ENCODE assay signal across 9 mouse cellular contexts in genomic region chr5:113220383-113221146, GRCm38 (mm10). TPM values are rescaled to one million over a fixed set of nuclear protein-coding genes. Genes with fewer than 3 reads are reported as not detected.
A peak's percentile ranks its signal among the peaks of the same experiment; 100 is the strongest.
DNase-seq lines count a peak whose midpoint lies in the region; ATAC-seq and TF ChIP-seq lines count a peak whose summit lies in the region.
"Had no signal": no experiment of that assay in that cellular context is flagged by ENCODE, and none has a peak within 500 bp of the region (broad histone marks: within the 10 kb centered on the region; RNA-seq: fewer than 3 reads in every experiment).

No protein-coding gene starts in this region.

- WGBS in forebrain, postnatal 0 days = 1% methylated on average over 63 of the region's 64 CpGs
- 2% methylated on average over 57 of the region's 64 CpGs for WGBS in kidney, embryonic 15.5 days

- peaks cover 88% of the 10 kb centered on the region for H3K9me3 ChIP-seq in G1E (replicated peaks)
- H3K9me3 ChIP-seq in forebrain, postnatal 0 days (ENCODE audit: low read length) = no peaks in the 10 kb centered on the region
- H3K9me3 ChIP-seq in kidney, embryonic 15.5 days (replicated peaks) = no peaks in the 10 kb centered on the region

- H3K36me3 ChIP-seq in G1E (replicated peaks) = no peaks in the 10 kb centered on the region
- no peaks in the 10 kb centered on the region for H3K36me3 ChIP-seq in forebrain, postnatal 0 days (ENCODE audit: insufficient read depth)
- no peaks in the 10 kb centered on the region for H3K36me3 ChIP-seq in kidney, embryonic 15.5 days

- no peaks in the 10 kb centered on the region for H3K4me1 ChIP-seq in G1E (ENCODE audit: insufficient read depth, low read depth, low read length)
- H3K4me1 ChIP-seq in forebrain, postnatal 0 days (ENCODE audit: insufficient read depth) = 0 out of 2 replicates have a peak, but pooled peaks cover 4% of the 10 kb centered on the region
- H3K4me1 ChIP-seq in kidney, embryonic 15.5 days = peaks cover 64% of the 10 kb centered on the region

- no peaks in the 10 kb centered on the region; the same call in 1 of the 2 replicates for H3K27me3 ChIP-seq in G1E (ENCODE audit: insufficient read depth, low read length)
- no peaks in the 10 kb centered on the region for H3K27me3 ChIP-seq in forebrain, postnatal 0 days (ENCODE audit: insufficient read depth, low read length)
- no peaks in the 10 kb centered on the region for H3K27me3 ChIP-seq in kidney, embryonic 15.5 days

- H3K27ac ChIP-seq in forebrain, postnatal 0 days (ENCODE audit: low read depth, low read length) = no peak overlapping the region
- H3K27ac ChIP-seq in kidney, embryonic 15.5 days = peak overlapping the region; percentile 84

- DNase-seq in cerebellum, postnatal 10 days = peak; percentile 60 to 63
- DNase-seq in cerebellum, postnatal 36 days = no peak
- DNase-seq in G1E (ENCODE audit: low spot score) = no peak
- DNase-seq in forebrain, postnatal 0 days = no peak
- no peak for DNase-seq in ovary, postnatal 10 days (ENCODE audit: low spot score)
- no peak for DNase-seq in urinary bladder, adult 2 months (ENCODE audit: low spot score)

- peak overlapping the region; percentile 23; the same call in 1 of the 2 replicates for H3K4me3 ChIP-seq in G1E (ENCODE audit: low read depth, low read length)
- peak overlapping the region; percentile 74 for H3K4me3 ChIP-seq in forebrain, postnatal 0 days (ENCODE audit: low read depth, low read length)
- H3K4me3 ChIP-seq in kidney, embryonic 15.5 days (replicated peaks) = peak overlapping the region; percentile 78

- peak overlapping the region; percentile 59 for H3K9ac ChIP-seq in forebrain, postnatal 0 days
- H3K9ac ChIP-seq in kidney, embryonic 15.5 days = peak overlapping the region; percentile 73

- peak overlapping the region; percentile 95 for H3K4me2 ChIP-seq in forebrain, postnatal 0 days (ENCODE audit: low read depth)
- peak overlapping the region; percentile 96 for H3K4me2 ChIP-seq in kidney, embryonic 15.5 days

- ATAC-seq in G1E (ENCODE audit: extremely low read depth, insufficient number of reproducible peaks, low FRiP score, poor library complexity, severe bottlenecking) = no peak
- ATAC-seq in forebrain, postnatal 0 days = peak; percentile 44
- ATAC-seq in kidney, embryonic 15.5 days (replicated peaks; ENCODE audit: low FRiP score) = peak; percentile 59
- ATAC-seq in megakaryocyte progenitor cell, adult 5-6 weeks (replicated peaks; ENCODE audit: poor library complexity) = peak; percentile 45

- no peak for TF ChIP-seq CTCF in G1E (IDR thresholded peaks at IDR 0.05; ENCODE audit: low read depth, low read length)
- TF ChIP-seq CTCF in forebrain, postnatal 0 days (IDR thresholded peaks at IDR 0.05; ENCODE audit: low read depth) = no peak

RNA-seq across cellular contexts. Expression of gene 2900026A02Rik, which starts 0.5 kb away (rescaled TPM):
- total RNA-seq in G1E (2014; fragmentation: Nextera tagmentation) (not detected in 2 replicates), G1E (2017) (0.05 and 0.06 TPM in 2 replicates)
- not detected in 2 replicates for polyA plus RNA-seq in G1E (2012)
- total RNA-seq in forebrain, postnatal 0 days (2014; rRNA removed) = 9.2 and 10.9 TPM in 2 replicates
- polyA plus RNA-seq in forebrain, postnatal 0 days (2015; fragmentation: Nextera tagmentation; extraction: Ambion mirVana) = 2.7 and 3.3 TPM in 2 replicates
- 7.0 and 7.5 TPM in 2 replicates for polyA plus RNA-seq in kidney, embryonic 15.5 days (2015; fragmentation: Nextera tagmentation; extraction: Ambion mirVana)
- 1.6 and 2.7 TPM in 2 replicates for total RNA-seq in megakaryocyte progenitor cell, adult 5-6 weeks (2015)
- total RNA-seq in megakaryocyte progenitor cell, adult 5-6 weeks (2017) = 1.3 and 2.0 TPM in 2 replicates
- polyA plus RNA-seq in urinary bladder, adult 2 months (2012; rRNA removed) = 18.1 and 24.9 TPM in 2 replicates

RNA-seq across cellular contexts. Expression of gene Tmem211, which starts 6.1 kb away (rescaled TPM):
- total RNA-seq in G1E (2014; fragmentation: Nextera tagmentation) = not detected in 2 replicates
- total RNA-seq in G1E (2017) = not detected in 2 replicates
- polyA plus RNA-seq in G1E (2012) = not detected in 2 replicates
- not detected in 2 replicates for total RNA-seq in forebrain, postnatal 0 days (2014; rRNA removed)
- not detected in 2 replicates for polyA plus RNA-seq in forebrain, postnatal 0 days (2015; fragmentation: Nextera tagmentation; extraction: Ambion mirVana)
- 0.19 TPM in 1 of 2 replicates, not detected in the other for polyA plus RNA-seq in kidney, embryonic 15.5 days (2015; fragmentation: Nextera tagmentation; extraction: Ambion mirVana)
- not detected in 2 replicates for total RNA-seq in megakaryocyte progenitor cell, adult 5-6 weeks (2015)
- total RNA-seq in megakaryocyte progenitor cell, adult 5-6 weeks (2017) = not detected in 2 replicates
- polyA plus RNA-seq in urinary bladder, adult 2 months (2012; rRNA removed) = 0.06 TPM in 1 of 2 replicates, not detected in the other
- total RNA-seq: heart, postnatal 14 days had no signal

Comparison
In these comparisons a context has a peak if more than half of its experiments do, and no peak if none do; other contexts are left out.
1. DNase-seq: peak in cerebellum, postnatal 10 days (2 of 2); none in cerebellum, postnatal 36 days (0 of 2), G1E (single experiment), forebrain, postnatal 0 days (single experiment), ovary, postnatal 10 days (single experiment) and urinary bladder, adult 2 months (single experiment).
2. H3K4me3 ChIP-seq: peak in every context shown above with its lines; median percentile 78 in kidney, embryonic 15.5 days; 74 in forebrain, postnatal 0 days; 23 in G1E.